Mouse (Mus musculus) spleen, adult 2 months (tissue): ENCODE data around the gene Nolc1. TPM values are rescaled to one million over a fixed set of nuclear protein-coding genes. Genes with fewer than 3 reads are reported as not detected.

Experiments used
- DNase-seq, 2 experiments: peaks; one replicate each; pipeline versions ENCODE4 v3.0.0 to v3.0.0-alpha.2; 2012 to 2021; ENCODE audit warnings: low spot score in 2 of 2, low read depth in 1 of 2
- H3K27ac ChIP-seq: fragments of 200-500 bp; 2 replicates; pipeline ENCODE4 v1.5.1; 2012; ENCODE audit warnings: low read length, inconsistent platforms; ENCODE audit not compliant: insufficient read depth
- H3K27me3 ChIP-seq: fragments of 200-500 bp; 2 replicates; pipeline ENCODE4 v1.6.1; 2012; ENCODE audit warnings: mild to moderate bottlenecking, moderate library complexity, low read length, inconsistent platforms; ENCODE audit not compliant: control insufficient read depth, insufficient read depth
- H3K36me3 ChIP-seq: fragments of 200-500 bp; 2 replicates; pipeline ENCODE4 v1.6.1; 2012; ENCODE audit warnings: mild to moderate bottlenecking, low read length, inconsistent platforms; ENCODE audit not compliant: control insufficient read depth, insufficient read depth
- H3K4me1 ChIP-seq: fragments of 200-500 bp; 2 replicates; pipeline ENCODE4 v1.6.1; 2011; ENCODE audit warnings: inconsistent platforms; ENCODE audit not compliant: control insufficient read depth, insufficient read depth, insufficient read length
- H3K4me3 ChIP-seq: fragments of 200-500 bp; 2 replicates; pipeline ENCODE4 v1.5.1; 2011; ENCODE audit warnings: mild to moderate bottlenecking, inconsistent platforms; ENCODE audit not compliant: insufficient read depth, insufficient read length; ENCODE audit errors: extremely low read depth
- CTCF ChIP-seq: fragments of 200-500 bp; IDR thresholded peaks from 2 replicates; pipeline ENCODE4 v1.5.1; 2011; ENCODE audit warnings: mild to moderate bottlenecking, inconsistent platforms; ENCODE audit not compliant: insufficient read depth, insufficient read length, insufficient replicate concordance; ENCODE audit errors: extremely low read depth
- POLR2A ChIP-seq: fragments of 200-500 bp; IDR thresholded peaks from 2 replicates; pipeline ENCODE4 v1.6.1; 2011; ENCODE audit warnings: low read depth, low read length, inconsistent platforms
- WGBS: fragments of 180-500 bp; shearing (Covaris S2); methylation state at CpG from one replicate; pipeline ENCODE4 v1.1.7; 2018; 5-methylcytosine and 5-hydroxymethylcytosine counted together
- polyA plus RNA-seq: library from polyadenylated mRNA; depleted of rRNA; stranded (reverse); fragments of >200 nt; gene quantifications from 2 replicates; pipeline ENCODE4 v1.2.3, GENCODE M21; 2012

Nolc1 gene
- polyA plus RNA-seq, 1 experiment, result 10.3 TPM

GRCm38 (mm10) chr19:46042476-46043011, 33.1 kb upstream of the Nolc1 start:
- H3K4me3 ChIP-seq, result peak overlapping the region; percentile 5; the same call in 1 of the 2 replicates
- no peak for DNase-seq
- H3K36me3 ChIP-seq, result no peaks in the 10 kb centered on the region
- H3K27me3 ChIP-seq, result no peaks in the 10 kb centered on the region
- TF ChIP-seq CTCF (no peak), POLR2A (no peak)
- peaks cover 45% of the 10 kb centered on the region; the same call in 1 of the 2 replicates for H3K4me1 ChIP-seq
- peak overlapping the region; percentile 55 for H3K27ac ChIP-seq
- 9% methylated on average over 6 of the region's 6 CpGs for WGBS

GRCm38 (mm10) chr19:46043380-46043779, 32.3 kb upstream of the Nolc1 start:
- 49% methylated on average over 7 of the region's 7 CpGs for WGBS
- no peaks in the 10 kb centered on the region for H3K27me3 ChIP-seq
- no peaks in the 10 kb centered on the region for H3K36me3 ChIP-seq
- no peak overlapping the region for H3K4me3 ChIP-seq
- H3K27ac ChIP-seq, result peak overlapping the region; percentile 55; the same call in 1 of the 2 replicates
- no peak for TF ChIP-seq POLR2A
- TF ChIP-seq CTCF, result no peak
- H3K4me1 ChIP-seq, result peaks cover 40% of the 10 kb centered on the region; the same call in 1 of the 2 replicates
- DNase-seq, result no peak

- TF ChIP-seq CTCF (no peak), POLR2A (no peak)
- no peaks in the 10 kb centered on the region for H3K27me3 ChIP-seq
- H3K36me3 ChIP-seq, result no peaks in the 10 kb centered on the region
- no peak for DNase-seq
- WGBS, result 1% methylated on average over 34 of the region's 34 CpGs
- H3K27ac ChIP-seq, result peak within 1 kb of the TSS; percentile 94
- peaks cover 34% of the 10 kb centered on the region; the same call in 1 of the 2 replicates for H3K4me1 ChIP-seq
- peak within 1 kb of the TSS; percentile 81 for H3K4me3 ChIP-seq
These were observed 31.2 kb upstream of the Nolc1 start, which contains the start of gene Pprc1 for GRCm38 (mm10) chr19:46044271-46044992. Pprc1 (plus strand) TSS chr19:46044886.

- TF ChIP-seq POLR2A (peak; percentile 43), CTCF (no peak)
- Histone ChIP-seq H3K4me3 (peak within 1 kb of the TSS; percentile 81), H3K4me1 (peaks cover 34% of the 10 kb centered on the region; the same call in 1 of the 2 replicates), H3K27ac (peak within 1 kb of the TSS; percentile 94), H3K27me3 (no peaks in the 10 kb centered on the region), H3K36me3 (no peaks in the 10 kb centered on the region)
- WGBS, result under 1% methylated on average over 83 of the region's 84 CpGs
- peak; percentile 53 to 74 for DNase-seq
These were observed 30.5 kb upstream of the Nolc1 start, which contains the start of gene Ldb1 for GRCm38 (mm10) chr19:46044993-46045695. Ldb1 (minus strand) TSS chr19:46045214.

GRCm38 (mm10) chr19:46045696-46046311, 29.9 kb upstream of the Nolc1 start:
- Histone ChIP-seq H3K4me1 (peaks cover 34% of the 10 kb centered on the region), H3K27ac (peak overlapping the region; percentile 94)
- 3% methylated on average over 7 of the region's 7 CpGs for WGBS

GRCm38 (mm10) chr19:46046621-46047025, 29.0 kb upstream of the Nolc1 start:
- no peak for DNase-seq
- Histone ChIP-seq H3K4me3 (no peak overlapping the region), H3K27ac (no peak overlapping the region), H3K4me1 (peaks cover 26% of the 10 kb centered on the region), H3K36me3 (no peaks in the 10 kb centered on the region), H3K27me3 (no peaks in the 10 kb centered on the region)
- TF ChIP-seq CTCF (no peak), POLR2A (no peak)
- 45% methylated on average over 10 of the region's 10 CpGs for WGBS

More at GRCm38 (mm10) chr19:46045696-46046311, 29.9 kb upstream of the Nolc1 start:
- Histone ChIP-seq H3K4me3 (peak overlapping the region; percentile 81), H3K36me3 (no peaks in the 10 kb centered on the region), H3K27me3 (no peaks in the 10 kb centered on the region)
- TF ChIP-seq POLR2A (no peak), CTCF (no peak)
- DNase-seq, result no peak
